Mouse (Mus musculus) midbrain, embryonic 13.5 days (tissue): ENCODE measurements around the gene Pax9. TPM values are rescaled to one million over a fixed set of nuclear protein-coding genes. Genes with fewer than 3 reads are reported as not detected.

Experiments used
- ATAC-seq: fragments of 200-750 bp; cut with Nextera tagmentation; 2 replicates; pipeline ENCODE4 v1.8.0; 2017; ENCODE audit warnings: mild to moderate bottlenecking, moderate TSS enrichment, moderate library complexity
- H3K27ac ChIP-seq: fragments of 300-500 bp; sonication (generic); 2 replicates; pipeline ENCODE4 v1.5.1; 2015; ENCODE audit warnings: inconsistent platforms, mild to moderate bottlenecking, moderate library complexity
- H3K27me3 ChIP-seq: fragments of 300-500 bp; sonication (generic); 2 replicates; pipeline ENCODE4 v1.6.1; 2015; ENCODE audit warnings: mild to moderate bottlenecking, inconsistent platforms
- H3K36me3 ChIP-seq: fragments of 300-500 bp; sonication (generic); 2 replicates; pipeline ENCODE4 v1.6.1; 2015; ENCODE audit warnings: mild to moderate bottlenecking, inconsistent platforms
- H3K4me1 ChIP-seq: fragments of 300-500 bp; sonication (generic); replicated peaks from 2 replicates; pipeline ENCODE4 v1.6.1; 2015; ENCODE audit warnings: inconsistent platforms
- H3K4me2 ChIP-seq: fragments of 300-500 bp; sonication (generic); replicated peaks from 2 replicates; pipeline ENCODE4 v1.6.1; 2015; ENCODE audit warnings: moderate library complexity, mild to moderate bottlenecking, inconsistent platforms
- H3K4me3 ChIP-seq: fragments of 300-500 bp; sonication (generic); replicated peaks from 2 replicates; pipeline ENCODE4 v1.5.1; 2015; ENCODE audit warnings: mild to moderate bottlenecking, inconsistent platforms
- H3K9ac ChIP-seq: fragments of 300-500 bp; sonication (generic); replicated peaks from 2 replicates; pipeline ENCODE4 v1.6.1; 2015; ENCODE audit warnings: mild to moderate bottlenecking, inconsistent platforms
- H3K9me3 ChIP-seq: fragments of 300-500 bp; sonication (generic); 2 replicates; pipeline ENCODE4 v1.6.1; 2016; ENCODE audit warnings: mild to moderate bottlenecking, inconsistent platforms
- WGBS: fragments of 180-500 bp; shearing (Covaris S2); methylation state at CpG from one replicate; pipeline ENCODE4 v1.1.7; 2015; 5-methylcytosine and 5-hydroxymethylcytosine counted together
- polyA plus RNA-seq: library from polyadenylated mRNA; unstranded; fragments of >200 nt; fragmentation: Nextera tagmentation; extraction: Ambion mirVana; gene quantifications from 2 replicates; pipeline ENCODE4 v1.2.1, GENCODE M21; 2015

The Pax9 gene
- polyA plus RNA-seq, 1 experiment from 2014 or later = not detected

GRCm38 (mm10) chr12:56699351-56699750 lies 7.8 kb downstream of the Pax9 start:
- Histone ChIP-seq H3K4me2 (no peak overlapping the region), H3K36me3 (no peaks in the 10 kb centered on the region), H3K27me3 (peaks cover 90% of the 10 kb centered on the region), H3K9ac (no peak overlapping the region), H3K9me3 (no peaks in the 10 kb centered on the region), H3K27ac (no peak overlapping the region), H3K4me1 (peaks cover 19% of the 10 kb centered on the region), H3K4me3 (no peak overlapping the region)
- WGBS = 6% methylated on average over 3 of the region's 3 CpGs
- ATAC-seq = no peak

GRCm38 (mm10) chr12:56699915-56700900 lies 8.6 kb downstream of the Pax9 start:
- Histone ChIP-seq H3K4me1 (peaks cover 19% of the 10 kb centered on the region), H3K4me2 (no peak overlapping the region), H3K36me3 (no peaks in the 10 kb centered on the region), H3K27me3 (peaks cover 90% of the 10 kb centered on the region), H3K9me3 (no peaks in the 10 kb centered on the region), H3K27ac (no peak overlapping the region), H3K4me3 (no peak overlapping the region), H3K9ac (no peak overlapping the region)
- peak; percentile 14; the same call in 1 of the 2 replicates for ATAC-seq
- WGBS = 2% methylated on average over 44 of the region's 44 CpGs

GRCm38 (mm10) chr12:56701004-56701403 lies 9.4 kb downstream of the Pax9 start:
- Histone ChIP-seq H3K9me3 (no peaks in the 10 kb centered on the region), H3K27me3 (peaks cover 90% of the 10 kb centered on the region), H3K36me3 (no peaks in the 10 kb centered on the region), H3K27ac (no peak overlapping the region), H3K4me3 (no peak overlapping the region), H3K4me1 (peaks cover 11% of the 10 kb centered on the region), H3K9ac (no peak overlapping the region), H3K4me2 (no peak overlapping the region)
- no peak for ATAC-seq
- WGBS = 7% methylated on average over 6 of the region's 6 CpGs

- peaks cover 57% of the 10 kb centered on the region for H3K27me3 ChIP-seq
- no peaks in the 10 kb centered on the region for H3K36me3 ChIP-seq
- WGBS = 7% methylated on average over 14 of the region's 14 CpGs
- H3K27ac ChIP-seq = no peak overlapping the region
- ATAC-seq = no peak
- no peaks in the 10 kb centered on the region for H3K9me3 ChIP-seq
- H3K9ac ChIP-seq = no peak overlapping the region
- H3K4me3 ChIP-seq = no peak overlapping the region
- H3K4me2 ChIP-seq = no peak overlapping the region
- H3K4me1 ChIP-seq = no peaks in the 10 kb centered on the region
Observed at GRCm38 (mm10) chr12:56717971-56718706, 26.6 kb downstream of the Pax9 start.

GRCm38 (mm10) chr12:56718707-56719051 lies 27.1 kb downstream of the Pax9 start:
- Histone ChIP-seq H3K9me3 (no peaks in the 10 kb centered on the region), H3K4me3 (no peak overlapping the region), H3K27ac (no peak overlapping the region), H3K36me3 (no peaks in the 10 kb centered on the region), H3K9ac (no peak overlapping the region), H3K27me3 (peaks cover 56% of the 10 kb centered on the region), H3K4me1 (no peaks in the 10 kb centered on the region), H3K4me2 (no peak overlapping the region)
- 37% methylated on average over 6 of the region's 6 CpGs for WGBS
- ATAC-seq = no peak

- Histone ChIP-seq H3K9me3 (no peaks in the 10 kb centered on the region), H3K27ac (no peak overlapping the region), H3K4me2 (no peak overlapping the region), H3K27me3 (no peaks in the 10 kb centered on the region), H3K4me1 (no peaks in the 10 kb centered on the region), H3K4me3 (no peak overlapping the region), H3K9ac (no peak overlapping the region), H3K36me3 (no peaks in the 10 kb centered on the region)
- no peak for ATAC-seq
- 48% methylated on average over 4 of the region's 4 CpGs for WGBS
Observed at GRCm38 (mm10) chr12:56727631-56728030, 36.1 kb downstream of the Pax9 start.

GRCm38 (mm10) chr12:56737104-56737503 lies 45.5 kb downstream of the Pax9 start:
- Histone ChIP-seq H3K36me3 (no peaks in the 10 kb centered on the region), H3K4me1 (no peaks in the 10 kb centered on the region), H3K9me3 (no peaks in the 10 kb centered on the region), H3K4me2 (no peak overlapping the region), H3K27ac (no peak overlapping the region), H3K4me3 (no peak overlapping the region), H3K27me3 (no peaks in the 10 kb centered on the region), H3K9ac (no peak overlapping the region)
- 91% methylated on average over 4 of the region's 4 CpGs for WGBS
- no peak for ATAC-seq

Other genes with a start within 250 kb of the Pax9 start
- gene Nkx2-1, start 154.9 kb upstream of the Pax9 start, polyA plus RNA-seq = 6.2 and 9.2 TPM in 2 replicates
- 0.66 and 0.73 TPM in 2 replicates for gene Nkx2-9, start 78.5 kb upstream of the Pax9 start, polyA plus RNA-seq